Mouse (Mus musculus) hindbrain, embryonic 14.5 days (tissue): ENCODE measurements at regions not wholly inside any gene's neighbourhood (a gene's known extent, or its start where the extent isn't known, plus 50 kb on each side); places are given as distances from the start of the nearest gene placed in this dataset.

ENCODE experiments used
- ATAC-seq: fragments of 200-750 bp; cut with Nextera tagmentation; 2 replicates; pipeline ENCODE4 v1.8.0; 2017; ENCODE audit warnings: moderate number of reproducible peaks, mild to moderate bottlenecking, moderate TSS enrichment, moderate library complexity; ENCODE audit not compliant: low FRiP score
- DNase-seq: peaks from one replicate; pipeline ENCODE4 v3.0.0-alpha.2; 2015; ENCODE audit warnings: low spot score
- H3K27ac ChIP-seq: fragments of 300-500 bp; sonication (generic); 2 replicates; pipeline ENCODE4 v1.5.1; 2014; ENCODE audit warnings: mild to moderate bottlenecking, moderate library complexity
- H3K27me3 ChIP-seq: fragments of 300-500 bp; sonication (generic); 2 replicates; pipeline ENCODE4 v1.6.1; 2014; ENCODE audit warnings: mild to moderate bottlenecking, low read length, mixed read lengths; ENCODE audit not compliant: control insufficient read depth, insufficient read depth
- H3K36me3 ChIP-seq: fragments of 300-500 bp; sonication (generic); replicated peaks from 2 replicates; pipeline ENCODE4 v1.6.1; 2014; ENCODE audit not compliant: control insufficient read depth, insufficient read depth
- H3K4me1 ChIP-seq: fragments of 300-500 bp; sonication (generic); replicated peaks from 2 replicates; pipeline ENCODE4 v1.6.1; 2014; ENCODE audit warnings: antibody characterized with exemption, low read length, mixed read lengths; ENCODE audit not compliant: control insufficient read depth, insufficient read depth
- H3K4me2 ChIP-seq: fragments of 300-500 bp; sonication (generic); replicated peaks from 2 replicates; pipeline ENCODE4 v1.6.1; 2014; ENCODE audit warnings: mild to moderate bottlenecking, moderate library complexity
- H3K4me3 ChIP-seq: fragments of 300-500 bp; sonication (generic); replicated peaks from 2 replicates; pipeline ENCODE4 v1.5.1; 2014; ENCODE audit warnings: mild to moderate bottlenecking, low read length
- H3K9ac ChIP-seq: fragments of 300-500 bp; sonication (generic); 2 replicates; pipeline ENCODE4 v1.6.1; 2014
- H3K9me3 ChIP-seq: fragments of 300-500 bp; sonication (generic); 2 replicates; pipeline ENCODE4 v1.6.1; 2016; ENCODE audit warnings: low read length; ENCODE audit not compliant: control insufficient read depth
- WGBS: fragments of 180-500 bp; shearing (Covaris S2); extraction: QIAGEN DNeasy Blood & Tissue Kit; methylation state at CpG from one replicate; pipeline ENCODE4 v1.1.7; 2014; 5-methylcytosine and 5-hydroxymethylcytosine counted together

DNA sequence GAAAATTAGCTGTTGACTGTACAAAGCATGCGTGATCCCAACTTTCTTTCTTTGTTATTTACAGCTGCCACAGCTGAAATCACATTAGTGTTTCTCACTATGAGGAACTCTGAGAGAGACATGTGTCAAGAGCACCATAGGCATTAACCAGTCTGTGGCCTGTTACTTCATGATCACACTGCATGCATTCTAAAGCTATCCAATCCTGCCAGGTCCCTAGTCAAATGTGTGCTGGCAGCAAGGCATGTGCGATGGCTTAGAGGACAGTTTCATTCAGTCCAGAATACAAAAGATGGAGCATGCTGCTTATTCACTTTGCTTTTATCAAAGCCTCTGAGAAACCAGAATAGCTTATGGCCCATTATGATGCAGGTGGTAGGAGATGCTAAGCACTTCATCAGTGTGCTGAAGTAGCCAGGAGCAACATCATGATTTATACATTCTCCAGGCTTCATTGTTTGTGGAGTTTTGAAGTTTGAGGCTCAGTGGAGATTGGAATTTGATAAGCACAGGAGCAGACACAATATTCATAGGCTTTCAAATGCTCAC lies 882.9 kb upstream of the Lrrn3 start:
- Histone ChIP-seq H3K27me3 (no peaks in the 10 kb centered on the region), H3K9me3 (no peaks in the 10 kb centered on the region), H3K9ac (no peak overlapping the region), H3K4me3 (no peak overlapping the region), H3K4me2 (no peak overlapping the region), H3K4me1 (no peaks in the 10 kb centered on the region), H3K36me3 (no peaks in the 10 kb centered on the region), H3K27ac (no peak overlapping the region)
- ATAC-seq (peak; percentile 34; the same call in 1 of the 2 replicates), DNase-seq (no peak)
- 66% methylated on average over 2 of the region's 2 CpGs for WGBS

- WGBS: 84% methylated on average over 3 of the region's 3 CpGs
- no peak overlapping the region for H3K4me3 ChIP-seq
- H3K9me3 ChIP-seq: no peaks in the 10 kb centered on the region
- H3K27me3 ChIP-seq: no peaks in the 10 kb centered on the region
- no peak overlapping the region for H3K4me2 ChIP-seq
- H3K36me3 ChIP-seq: no peaks in the 10 kb centered on the region
- no peaks in the 10 kb centered on the region for H3K4me1 ChIP-seq
- H3K9ac ChIP-seq: no peak overlapping the region
- DNase-seq: no peak
- ATAC-seq: no peak
- no peak overlapping the region for H3K27ac ChIP-seq
Measured at GRCm38 (mm10) chr12:42338996-42339680, 852.9 kb upstream of the Lrrn3 start.

DNA sequence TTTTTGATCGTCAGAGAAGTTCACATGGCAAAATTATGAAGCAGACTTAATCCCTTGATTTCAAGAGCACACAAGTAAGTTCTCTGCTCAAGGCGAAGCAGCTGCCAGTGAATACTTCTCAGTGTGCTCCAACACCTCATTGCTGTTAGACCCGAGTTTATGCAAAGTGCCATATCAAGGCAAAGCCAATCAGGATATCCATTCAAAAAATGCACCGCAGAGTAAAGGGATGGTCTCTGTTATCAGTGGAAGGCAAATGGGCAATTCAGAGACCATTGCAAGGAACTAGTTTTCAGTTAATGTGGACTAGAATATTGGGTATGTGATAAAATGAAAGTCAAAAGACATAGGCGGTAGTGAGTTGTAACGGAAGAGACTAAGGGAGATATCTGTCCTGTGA lies 820.2 kb upstream of the Lrrn3 start:
- Histone ChIP-seq H3K9ac (no peak overlapping the region), H3K36me3 (no peaks in the 10 kb centered on the region), H3K4me2 (no peak overlapping the region), H3K4me1 (no peaks in the 10 kb centered on the region), H3K27ac (no peak overlapping the region), H3K27me3 (no peaks in the 10 kb centered on the region), H3K4me3 (no peak overlapping the region), H3K9me3 (0 out of 2 replicates have a peak, but pooled peaks cover 4% of the 10 kb centered on the region)
- WGBS: 83% methylated on average over 6 of the region's 6 CpGs
- ATAC-seq (no peak), DNase-seq (no peak)

DNA sequence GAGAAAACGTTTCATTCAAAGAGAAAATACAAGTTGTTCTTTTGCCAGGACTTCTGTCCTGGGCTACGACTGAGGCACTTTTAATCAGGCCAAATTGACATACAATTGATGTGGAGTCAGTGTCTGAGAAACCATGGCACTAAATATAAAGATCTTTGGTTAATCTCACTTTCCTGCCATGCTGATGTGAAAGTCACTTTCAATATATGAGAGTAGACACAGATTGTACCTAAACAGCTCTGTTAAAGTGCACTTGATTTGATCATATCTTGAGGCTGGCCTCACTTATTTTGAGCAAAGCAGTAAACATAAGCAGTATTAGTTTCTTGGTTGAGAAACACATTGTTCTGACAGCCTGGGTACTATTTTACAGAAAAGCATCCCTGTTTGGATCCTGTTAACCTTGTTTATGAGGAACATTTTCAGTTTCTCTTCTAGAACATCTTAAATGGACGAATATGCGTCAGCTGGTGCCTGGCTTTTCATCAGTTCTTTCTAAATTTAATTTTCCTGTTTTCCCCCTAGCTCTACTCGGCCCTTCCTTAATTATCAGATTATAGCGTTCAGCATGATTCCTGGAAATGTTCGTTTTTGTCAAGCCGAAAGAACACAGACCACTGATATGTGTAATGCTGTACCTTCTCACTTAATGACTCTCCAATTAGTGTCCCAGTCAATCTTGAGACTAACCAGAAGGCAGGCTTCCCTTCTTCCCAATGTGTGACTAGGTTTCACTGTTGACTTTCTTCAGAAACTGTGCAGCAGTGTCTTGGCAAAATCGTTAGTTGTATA lies 791.2 kb upstream of the Lrrn3 start:
- ATAC-seq: no peak
- no peak overlapping the region for H3K4me3 ChIP-seq
- no peaks in the 10 kb centered on the region for H3K27me3 ChIP-seq
- no peaks in the 10 kb centered on the region for H3K9me3 ChIP-seq
- H3K4me1 ChIP-seq: no peaks in the 10 kb centered on the region
- H3K9ac ChIP-seq: no peak overlapping the region
- H3K27ac ChIP-seq: no peak overlapping the region
- WGBS: 78% methylated on average over 9 of the region's 9 CpGs
- DNase-seq: no peak
- H3K36me3 ChIP-seq: no peaks in the 10 kb centered on the region
- no peak overlapping the region for H3K4me2 ChIP-seq

DNA sequence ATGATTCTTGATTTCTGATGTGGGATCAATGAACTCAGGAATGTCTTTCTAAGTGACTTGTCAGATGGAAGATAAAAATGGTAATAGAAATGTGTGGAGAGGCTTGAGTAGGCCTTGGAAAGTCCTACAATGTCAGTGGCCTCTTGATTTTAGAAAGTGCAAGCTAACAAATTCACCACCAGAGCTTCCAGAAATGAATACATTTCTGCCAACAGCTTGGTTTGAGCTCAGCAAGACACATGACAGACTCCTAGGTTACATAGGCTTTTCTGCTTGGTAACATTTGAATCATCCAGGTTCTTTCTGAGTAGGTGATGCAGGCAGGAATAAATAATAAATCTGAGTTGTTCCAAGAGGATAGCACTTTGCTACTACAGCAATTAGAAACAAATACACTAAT lies 764.2 kb upstream of the Lrrn3 start:
- Histone ChIP-seq H3K4me3 (no peak overlapping the region), H3K9me3 (no peaks in the 10 kb centered on the region), H3K36me3 (no peaks in the 10 kb centered on the region), H3K4me1 (no peaks in the 10 kb centered on the region), H3K27ac (no peak overlapping the region), H3K27me3 (no peaks in the 10 kb centered on the region), H3K9ac (no peak overlapping the region), H3K4me2 (no peak overlapping the region)
- DNase-seq: no peak
- ATAC-seq: no peak

- Histone ChIP-seq H3K9ac (no peak overlapping the region), H3K4me3 (no peak overlapping the region), H3K27me3 (no peaks in the 10 kb centered on the region), H3K4me1 (no peaks in the 10 kb centered on the region), H3K4me2 (no peak overlapping the region), H3K36me3 (no peaks in the 10 kb centered on the region), H3K9me3 (no peaks in the 10 kb centered on the region), H3K27ac (no peak overlapping the region)
- DNase-seq: no peak
- no peak for ATAC-seq
Measured at GRCm38 (mm10) chr12:42229235-42229634, 743.0 kb upstream of the Lrrn3 start.

DNA sequence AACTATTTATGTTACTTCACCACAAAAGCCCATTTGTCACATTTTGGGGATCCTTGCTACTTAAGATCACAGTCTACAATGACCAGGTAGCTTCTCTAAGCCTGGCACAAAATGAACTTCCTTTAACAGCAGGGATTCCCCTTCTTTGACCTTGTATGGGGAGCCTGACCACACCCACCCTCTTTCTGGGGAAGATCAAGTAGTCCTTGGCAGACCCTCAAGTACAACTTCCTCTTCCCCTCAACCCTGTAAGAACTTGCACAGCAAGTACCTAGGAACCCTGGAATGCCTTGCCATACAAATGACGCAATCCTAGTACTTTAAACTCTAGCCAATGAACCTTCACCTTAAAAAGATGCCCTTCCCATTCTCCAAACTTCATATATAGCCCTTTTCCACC lies 695.4 kb upstream of the Lrrn3 start:
- Histone ChIP-seq H3K4me3 (no peak overlapping the region), H3K27ac (no peak overlapping the region), H3K9me3 (no peaks in the 10 kb centered on the region), H3K27me3 (no peaks in the 10 kb centered on the region), H3K9ac (no peak overlapping the region), H3K4me2 (no peak overlapping the region), H3K36me3 (no peaks in the 10 kb centered on the region), H3K4me1 (no peaks in the 10 kb centered on the region)
- WGBS: 87% methylated on average over 1 of the region's 1 CpGs
- DNase-seq (no peak), ATAC-seq (no peak)

GRCm38 (mm10) chr12:42179947-42180669 lies 693.9 kb upstream of the Lrrn3 start:
- WGBS: 39% methylated on average over 1 of the region's 1 CpGs
- 0 out of 2 replicates have a peak, but pooled peaks have one; percentile 51 for ATAC-seq
- H3K27ac ChIP-seq: no peak overlapping the region
- no peaks in the 10 kb centered on the region for H3K9me3 ChIP-seq
- H3K9ac ChIP-seq: no peak overlapping the region
- no peak for DNase-seq
- no peak overlapping the region for H3K4me2 ChIP-seq
- H3K36me3 ChIP-seq: no peaks in the 10 kb centered on the region
- no peak overlapping the region for H3K4me3 ChIP-seq
- no peaks in the 10 kb centered on the region for H3K27me3 ChIP-seq
- H3K4me1 ChIP-seq: no peaks in the 10 kb centered on the region

- no peaks in the 10 kb centered on the region for H3K4me1 ChIP-seq
- H3K36me3 ChIP-seq: no peaks in the 10 kb centered on the region
- ATAC-seq: no peak
- H3K9me3 ChIP-seq: no peaks in the 10 kb centered on the region
- H3K4me2 ChIP-seq: no peak overlapping the region
- WGBS: 92% methylated on average over 4 of the region's 4 CpGs
- no peak overlapping the region for H3K4me3 ChIP-seq
- no peak overlapping the region for H3K9ac ChIP-seq
- no peaks in the 10 kb centered on the region for H3K27me3 ChIP-seq
- no peak overlapping the region for H3K27ac ChIP-seq
- DNase-seq: no peak
Measured at GRCm38 (mm10) chr12:42147971-42148370, 661.7 kb upstream of the Lrrn3 start.
